Mouse (Mus musculus) E14TG2a.4 (cell line): ENCODE data around the gene Trim72.

Experiments
- CTCF ChIP-seq: conservative IDR thresholded peaks from 2 replicates; pipeline ENCODE4 v1.5.1; 2014; ENCODE audit warnings: low read length
- NANOG ChIP-seq: IDR thresholded peaks from 2 replicates; pipeline ENCODE4 v1.6.1; 2014; ENCODE audit warnings: borderline replicate concordance, low read length, mixed read lengths
- POU5F1 ChIP-seq: IDR thresholded peaks from 2 replicates; pipeline ENCODE4 v1.6.1; 2014; ENCODE audit warnings: low read length, borderline replicate concordance

- TF ChIP-seq CTCF, result no peak
- no peak for TF ChIP-seq NANOG
- no peak for TF ChIP-seq POU5F1
Measured at GRCm38 (mm10) chr7:128000068-128000950, 3.4 kb upstream of the Trim72 start.
